Mouse (Mus musculus) forebrain, embryonic 14.5 days (tissue): ENCODE results near the gene Minpp1. TPM values are rescaled to one million over a fixed set of nuclear protein-coding genes. Genes with fewer than 3 reads are reported as not detected.
A peak's percentile ranks its signal among the peaks of the same experiment; 100 is the strongest.
"Not testable (repeated sequence)": the region's sequence is repeated elsewhere in the genome, so short reads cannot be mapped to it uniquely, and the experiment has no call there.

Source experiments
- ATAC-seq: fragments of 200-750 bp; cut with Nextera tagmentation; 2 replicates; pipeline ENCODE4 v1.8.0; 2017; ENCODE audit warnings: mild to moderate bottlenecking, moderate library complexity
- DNase-seq: peaks from one replicate; pipeline ENCODE4 v3.0.0-alpha.2; 2015; ENCODE audit warnings: low spot score
- H3K27ac ChIP-seq: fragments of 300-500 bp; sonication (generic); 2 replicates; pipeline ENCODE4 v1.5.1; 2014; ENCODE audit warnings: low read depth, mild to moderate bottlenecking, control low read depth, low read length, moderate library complexity
- H3K27me3 ChIP-seq: fragments of 300-500 bp; sonication (generic); replicated peaks from 2 replicates; pipeline ENCODE4 v1.6.1; 2014; ENCODE audit warnings: low read length, control low read depth, mixed read lengths; ENCODE audit not compliant: control insufficient read depth, insufficient read depth
- H3K36me3 ChIP-seq: fragments of 300-500 bp; sonication (generic); 2 replicates; pipeline ENCODE4 v1.6.1; 2014; ENCODE audit warnings: low read length, control low read depth; ENCODE audit not compliant: control insufficient read depth, insufficient read depth
- H3K4me1 ChIP-seq: fragments of 300-500 bp; sonication (generic); 2 replicates; pipeline ENCODE4 v1.6.1; 2014; ENCODE audit warnings: antibody characterized with exemption, low read length, control low read depth; ENCODE audit not compliant: control insufficient read depth, insufficient read depth
- H3K4me2 ChIP-seq: fragments of 300-500 bp; sonication (generic); 2 replicates; pipeline ENCODE4 v1.6.1; 2014; ENCODE audit warnings: mild to moderate bottlenecking, control low read depth, low read length
- H3K4me3 ChIP-seq: fragments of 300-500 bp; sonication (generic); 2 replicates; pipeline ENCODE4 v1.5.1; 2014; ENCODE audit warnings: low read depth, low read length, control low read depth
- H3K9ac ChIP-seq: fragments of 300-500 bp; sonication (generic); 2 replicates; pipeline ENCODE4 v1.6.1; 2014; ENCODE audit warnings: mild to moderate bottlenecking, low read length, control low read depth, moderate library complexity
- H3K9me3 ChIP-seq: fragments of 300-500 bp; sonication (generic); replicated peaks from 2 replicates; pipeline ENCODE4 v1.6.1; 2016; ENCODE audit warnings: low read length, control low read depth, mixed read lengths; ENCODE audit not compliant: control insufficient read depth
- WGBS: fragments of 180-500 bp; shearing (Covaris S2); extraction: QIAGEN DNeasy Blood & Tissue Kit; methylation state at CpG from one replicate; pipeline ENCODE4 v1.1.7; 2014; 5-methylcytosine and 5-hydroxymethylcytosine counted together
- polyA plus RNA-seq: library from polyadenylated mRNA; unstranded; fragments of >200 nt; fragmentation: Nextera tagmentation; extraction: Ambion mirVana; gene quantifications from 2 replicates; pipeline ENCODE4 v1.2.1, GENCODE M21; 2014

The Minpp1 gene
- 37.5 and 49.9 TPM in 2 replicates for polyA plus RNA-seq

DNA sequence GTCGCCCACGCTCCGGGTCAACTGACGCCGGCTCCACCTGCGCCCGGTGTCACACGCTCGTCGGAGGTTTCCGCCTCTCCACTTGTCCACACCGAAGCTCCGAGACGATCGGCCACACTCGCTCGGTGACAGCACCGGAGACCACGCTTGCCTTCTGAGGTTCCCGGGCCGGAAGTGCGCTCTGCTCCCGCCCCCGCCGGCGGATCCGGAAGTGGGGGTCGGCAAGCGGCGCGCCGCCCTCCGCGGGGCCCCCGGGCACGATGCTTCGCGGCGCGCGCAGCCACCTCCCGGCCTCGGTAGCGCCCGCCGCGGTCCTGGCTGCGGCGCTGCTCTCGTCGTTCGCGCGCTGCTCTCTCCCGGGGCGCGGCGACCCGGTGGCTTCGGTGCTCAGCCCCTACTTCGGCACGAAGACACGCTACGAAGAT lies at the start of gene Minpp1:
Minpp1 (plus strand) TSS at position 89 of the 425 bp plus-strand sequence.
- H3K4me3 ChIP-seq: peak within 1 kb of the TSS; percentile 74
- WGBS: under 1% methylated on average over 64 of the region's 64 CpGs
- H3K4me2 ChIP-seq: peak within 1 kb of the TSS; percentile 79
- peak within 1 kb of the TSS; percentile 87 for H3K27ac ChIP-seq
- peak; percentile 90 for DNase-seq
- H3K9ac ChIP-seq: peak within 1 kb of the TSS; percentile 85
- no peaks in the 10 kb centered on the region for H3K27me3 ChIP-seq
- H3K9me3 ChIP-seq: no peaks in the 10 kb centered on the region
- peaks cover 9% of the 10 kb centered on the region for H3K4me1 ChIP-seq
- H3K36me3 ChIP-seq: no peaks in the 10 kb centered on the region
- ATAC-seq: peak; percentile 96

DNA sequence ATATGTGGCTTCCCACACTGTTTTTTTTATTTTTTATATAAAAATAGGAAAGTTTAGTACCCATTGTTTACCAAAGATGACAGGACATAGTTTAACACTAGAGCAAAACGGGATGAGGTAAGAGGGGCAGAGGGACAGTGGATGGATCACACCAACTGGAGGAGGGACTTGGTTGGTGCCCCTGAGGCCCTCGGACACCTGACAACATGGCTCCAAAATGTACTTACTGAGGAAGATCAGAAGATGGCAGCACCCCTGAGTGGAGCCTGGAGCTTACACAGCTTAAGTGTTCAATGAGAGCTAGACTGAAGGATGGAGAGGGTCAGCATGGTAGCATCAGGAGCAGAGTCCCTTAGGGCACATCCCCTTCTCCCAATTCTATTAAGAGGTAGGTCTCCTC lies 46.2 kb upstream of the Minpp1 start:
- H3K4me3 ChIP-seq: no peak overlapping the region
- WGBS: 89% methylated on average over 2 of the region's 2 CpGs
- H3K4me2 ChIP-seq: no peak overlapping the region
- no peak overlapping the region for H3K9ac ChIP-seq
- ATAC-seq (no peak), DNase-seq (no peak)
- no peaks in the 10 kb centered on the region for H3K27me3 ChIP-seq
- H3K36me3 ChIP-seq: no peaks in the 10 kb centered on the region
- H3K4me1 ChIP-seq: no peaks in the 10 kb centered on the region
- H3K9me3 ChIP-seq: no peaks in the 10 kb centered on the region
- H3K27ac ChIP-seq: no peak overlapping the region

DNA sequence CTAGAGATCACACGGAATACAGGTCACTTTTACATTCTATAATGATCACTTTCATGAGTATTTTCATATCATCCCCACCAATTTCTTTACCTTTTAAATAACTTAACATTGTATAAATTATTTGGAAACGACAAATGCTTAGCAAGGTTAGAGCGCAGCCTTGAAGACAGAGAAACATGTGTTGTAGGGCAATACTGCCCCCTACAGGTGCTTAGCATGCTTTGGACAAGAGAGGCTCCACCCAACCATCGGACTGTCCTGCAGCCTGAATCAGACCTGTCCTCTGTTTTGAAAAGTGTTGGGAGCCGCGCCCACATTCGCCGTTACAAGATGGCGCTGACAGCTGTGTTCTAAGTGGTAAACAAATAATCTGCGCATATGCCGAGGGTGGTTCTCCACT lies 44.0 kb upstream of the Minpp1 start:
- H3K36me3 ChIP-seq: no peaks in the 10 kb centered on the region
- no peak overlapping the region for H3K4me3 ChIP-seq
- H3K4me1 ChIP-seq: no peaks in the 10 kb centered on the region
- no peaks in the 10 kb centered on the region for H3K9me3 ChIP-seq
- WGBS: 95% methylated on average over 9 of the region's 11 CpGs
- ATAC-seq (no peak), DNase-seq (no peak)
- H3K27ac ChIP-seq: no peak overlapping the region
- H3K27me3 ChIP-seq: no peaks in the 10 kb centered on the region
- no peak overlapping the region for H3K4me2 ChIP-seq
- H3K9ac ChIP-seq: no peak overlapping the region

DNA sequence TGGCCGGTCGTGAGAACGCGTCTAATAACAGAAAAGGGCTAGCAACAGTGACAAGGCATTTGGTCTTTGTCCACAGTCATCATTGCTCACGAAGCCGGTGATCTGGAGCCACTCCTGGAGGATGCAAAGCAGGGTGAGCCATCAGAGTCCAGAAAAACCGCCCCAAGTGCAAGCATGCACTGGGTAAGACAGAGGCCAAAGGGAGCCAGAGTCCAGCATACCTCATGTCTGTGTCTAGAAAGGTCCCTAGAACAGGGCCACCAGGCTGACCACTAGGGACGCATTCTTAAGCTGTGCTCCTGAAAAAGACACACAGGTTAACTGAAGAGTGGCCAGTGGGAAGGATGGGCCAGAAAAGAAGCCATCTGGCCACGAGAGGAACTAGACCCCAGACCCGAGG lies 36.6 kb upstream of the Minpp1 start:
- H3K4me3 ChIP-seq: no peak overlapping the region
- no peak for DNase-seq
- ATAC-seq: no peak

DNA sequence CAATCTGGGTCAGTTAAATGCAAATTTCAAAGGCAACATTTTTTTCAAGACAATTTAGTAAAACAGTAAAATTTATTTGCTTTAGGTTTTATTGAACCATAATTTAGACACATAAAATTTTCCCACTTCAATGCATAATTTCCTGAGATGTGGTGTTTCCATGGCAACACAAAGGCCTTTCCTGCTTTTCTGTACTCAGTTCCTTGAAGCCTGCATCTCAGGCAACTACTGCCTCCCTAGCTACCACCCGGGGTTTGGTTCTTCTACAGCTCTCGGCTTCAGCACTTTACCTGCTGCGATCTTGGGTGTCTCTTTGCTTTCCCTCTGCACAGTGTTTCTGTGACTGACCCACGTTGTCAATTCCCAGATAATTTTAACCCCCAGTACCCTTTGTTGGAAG lies 33.3 kb upstream of the Minpp1 start:
- H3K4me2 ChIP-seq: no peak overlapping the region
- no peak for ATAC-seq
- H3K27ac ChIP-seq: no peak overlapping the region
- no peak overlapping the region for H3K4me3 ChIP-seq
- H3K36me3 ChIP-seq: no peaks in the 10 kb centered on the region
- no peaks in the 10 kb centered on the region for H3K9me3 ChIP-seq
- 66% methylated on average over 4 of the region's 4 CpGs for WGBS
- H3K27me3 ChIP-seq: no peaks in the 10 kb centered on the region
- no peaks in the 10 kb centered on the region for H3K4me1 ChIP-seq
- peak; percentile 31 for DNase-seq
- H3K9ac ChIP-seq: no peak overlapping the region

More for the DNA sequence above, 36.6 kb upstream of the Minpp1 start:
- Histone ChIP-seq H3K4me1 (no peaks in the 10 kb centered on the region), H3K27me3 (no peaks in the 10 kb centered on the region), H3K36me3 (no peaks in the 10 kb centered on the region), H3K27ac (no peak overlapping the region), H3K9ac (no peak overlapping the region), H3K9me3 (no peaks in the 10 kb centered on the region), H3K4me2 (no peak overlapping the region)
- 93% methylated on average over 10 of the region's 10 CpGs for WGBS

DNA sequence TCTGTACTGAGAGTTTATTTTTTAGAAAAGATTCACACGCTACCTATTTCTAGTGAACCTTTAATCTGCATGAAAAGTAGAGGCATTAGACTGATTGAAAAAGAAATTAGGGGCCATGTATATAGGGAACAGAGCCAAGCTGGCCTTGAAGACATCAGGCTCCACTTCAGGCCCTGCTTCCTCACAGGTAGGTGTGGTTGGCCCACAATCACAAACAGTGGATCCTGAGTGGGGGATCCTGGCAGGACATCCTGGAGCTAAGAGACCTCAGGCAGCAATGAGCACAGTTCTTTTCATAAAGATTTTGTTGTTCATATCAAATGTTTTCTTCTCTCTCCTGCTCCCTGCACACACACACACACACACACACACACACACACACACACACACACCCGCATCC lies 28.8 kb upstream of the Minpp1 start:
- ATAC-seq: no peak
- Histone ChIP-seq H3K4me2 (no peak overlapping the region), H3K27ac (no peak overlapping the region), H3K9ac (no peak overlapping the region), H3K4me3 (no peak overlapping the region), H3K9me3 (peaks cover 3% of the 10 kb centered on the region; the same call in 1 of the 2 replicates), H3K27me3 (no peaks in the 10 kb centered on the region), H3K36me3 (no peaks in the 10 kb centered on the region), H3K4me1 (no peaks in the 10 kb centered on the region)
- no peak for DNase-seq
- WGBS: 92% methylated on average over 2 of the region's 2 CpGs

DNA sequence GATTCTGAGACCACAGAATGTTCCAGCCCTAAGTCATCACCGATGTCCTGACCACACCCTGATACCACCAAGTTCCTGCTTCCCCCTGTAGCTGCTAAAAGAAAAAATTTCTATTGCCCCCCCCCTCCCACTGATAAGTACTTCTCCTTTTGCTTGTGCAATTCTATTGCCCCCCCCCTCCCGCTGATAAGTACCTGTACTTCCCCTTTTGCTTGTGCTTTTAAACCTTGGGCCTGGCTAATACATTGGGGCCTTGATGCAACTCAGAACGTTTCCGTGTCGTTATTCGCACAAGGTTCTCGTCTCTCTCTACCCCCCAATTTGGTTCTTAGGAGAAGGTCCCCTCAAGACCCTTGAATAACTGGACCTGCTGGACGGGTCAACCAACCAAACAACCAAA lies 27.9 kb upstream of the Minpp1 start:
- H3K9me3 ChIP-seq, H3K27ac ChIP-seq, H3K4me3 ChIP-seq, H3K36me3 ChIP-seq, DNase-seq, H3K27me3 ChIP-seq, ATAC-seq, H3K9ac ChIP-seq, H3K4me1 ChIP-seq, H3K4me2 ChIP-seq: not testable (repeated sequence)
- 84% methylated on average over 8 of the region's 8 CpGs for WGBS

DNA sequence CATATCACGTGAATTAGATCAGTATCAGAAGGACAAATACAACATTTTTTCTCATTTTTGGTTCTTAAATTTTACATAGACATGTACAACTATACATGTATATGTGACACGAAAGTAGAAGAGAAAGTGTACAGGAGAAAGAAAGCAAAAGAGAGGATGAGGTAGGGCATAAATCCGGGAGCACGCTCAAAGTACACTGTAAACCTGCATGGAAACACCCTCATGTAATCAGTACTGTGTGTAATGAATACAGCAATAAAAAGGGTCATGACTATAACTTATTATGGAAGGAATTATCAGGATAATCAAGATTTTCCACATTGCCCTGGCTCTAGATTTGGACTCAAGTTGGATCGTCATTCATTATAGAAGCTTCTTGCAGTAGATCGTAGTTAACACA lies 22.5 kb upstream of the Minpp1 start:
- H3K4me1 ChIP-seq: no peaks in the 10 kb centered on the region
- H3K36me3 ChIP-seq: no peaks in the 10 kb centered on the region
- DNase-seq (no peak), ATAC-seq (no peak)
- no peak overlapping the region for H3K4me2 ChIP-seq
- WGBS: 94% methylated on average over 6 of the region's 6 CpGs
- H3K9ac ChIP-seq: no peak overlapping the region
- no peak overlapping the region for H3K4me3 ChIP-seq
- no peaks in the 10 kb centered on the region for H3K27me3 ChIP-seq
- no peak overlapping the region for H3K27ac ChIP-seq
- H3K9me3 ChIP-seq: peaks cover 3% of the 10 kb centered on the region; the same call in 1 of the 2 replicates

DNA sequence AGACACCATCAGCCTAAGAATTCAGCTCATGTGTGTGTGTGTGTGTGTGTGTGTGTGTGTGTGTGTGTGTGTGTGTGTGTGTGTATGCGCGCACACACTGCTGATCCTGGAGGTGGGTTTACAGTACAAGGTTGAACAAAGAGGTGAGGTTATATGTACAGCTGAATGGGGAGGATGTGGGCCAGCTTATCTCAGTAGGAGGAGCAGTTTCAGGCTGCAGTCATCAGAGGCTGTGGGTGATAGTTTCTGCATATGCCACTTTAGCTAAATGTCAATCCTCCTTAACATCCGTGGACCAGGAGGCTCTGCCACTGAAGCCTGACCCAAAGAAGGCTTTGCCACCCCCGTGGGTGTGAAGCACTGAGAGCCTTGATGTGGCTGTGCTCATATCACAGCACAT lies 20.3 kb upstream of the Minpp1 start:
- Histone ChIP-seq H3K4me1 (no peaks in the 10 kb centered on the region), H3K4me2 (no peak overlapping the region), H3K4me3 (no peak overlapping the region), H3K27me3 (no peaks in the 10 kb centered on the region), H3K9me3 (no peaks in the 10 kb centered on the region), H3K27ac (no peak overlapping the region), H3K9ac (no peak overlapping the region), H3K36me3 (no peaks in the 10 kb centered on the region)
- no peak for ATAC-seq
- no peak for DNase-seq
- 87% methylated on average over 4 of the region's 4 CpGs for WGBS
